Mouse (Mus musculus): ENCODE measurements around the gene BC025920.

- TF ChIP-seq CTCF (conservative IDR thresholded peaks at IDR 0.05; ENCODE audit: low read length) (no peak), POU5F1 (IDR thresholded peaks at IDR 0.05; ENCODE audit: borderline replicate concordance, low read length) (no peak)
Measured at GRCm38 (mm10) chr10:81641978-81642647, 36.0 kb downstream of the BC025920 start.
